Mouse (Mus musculus): ENCODE data around the gene Ezh2.

GRCm38 (mm10) chr6:47633467-47633866 lies 38.3 kb upstream of the Ezh2 start:
- TF ChIP-seq CTCF (IDR thresholded peaks at IDR 0.05; ENCODE audit: control insufficient read depth, insufficient read depth, insufficient read length) = no peak
- no peak for TF ChIP-seq USF1 (IDR thresholded peaks at IDR 0.05; ENCODE audit: low read depth)
- no peak for TF ChIP-seq MAX (IDR thresholded peaks at IDR 0.05)
- no peak for TF ChIP-seq MYOG (IDR thresholded peaks at IDR 0.05; ENCODE audit: control insufficient read depth, extremely low read depth, insufficient read length)
- TF ChIP-seq MYOD1 (IDR thresholded peaks at IDR 0.05; ENCODE audit: control insufficient read depth, insufficient read length, low read depth) = no peak
- TF ChIP-seq FOSL1 (IDR thresholded peaks at IDR 0.05; ENCODE audit: insufficient read depth, low read length, poor library complexity, severe bottlenecking) = no peak
- no peak for TF ChIP-seq CEBPB (IDR thresholded peaks at IDR 0.05; ENCODE audit: low read depth)

All from C2C12 (cell line).